Mouse (Mus musculus) cortical plate, adult 2 months (tissue): ENCODE measurements around the gene Lpcat2.

Experiments used
- CTCF ChIP-seq: fragments of 200-500 bp; IDR thresholded peaks from 2 replicates; pipeline ENCODE4 v1.5.1; 2011; ENCODE audit warnings: mild to moderate bottlenecking, control low read depth, low read length; ENCODE audit not compliant: insufficient read depth; ENCODE audit errors: extremely low read depth
- POLR2A ChIP-seq: fragments of 200-500 bp; IDR thresholded peaks from 2 replicates; pipeline ENCODE4 v1.6.1; 2011; ENCODE audit warnings: mild to moderate bottlenecking, low read length, control low read depth; ENCODE audit not compliant: insufficient read depth; ENCODE audit errors: extremely low read depth

GRCm38 (mm10) chr8:92834065-92834731 is 20.9 kb upstream of the Lpcat2 start:
- TF ChIP-seq CTCF (no peak), POLR2A (no peak)
